Mouse (Mus musculus) stomach, embryonic 16.5 days (tissue): ENCODE measurements around the gene Mpped2. TPM values are rescaled to one million over a fixed set of nuclear protein-coding genes. Genes with fewer than 3 reads are reported as not detected.

Experiments
- ATAC-seq: fragments of 200-750 bp; cut with Nextera tagmentation; 2 replicates; pipeline ENCODE4 v1.8.0; 2017; ENCODE audit warnings: moderate number of reproducible peaks, moderate TSS enrichment; ENCODE audit not compliant: insufficient read depth, low FRiP score
- H3K27ac ChIP-seq: fragments of 300-500 bp; sonication (generic); 2 replicates; pipeline ENCODE4 v1.5.1; 2014; ENCODE audit warnings: low read length
- H3K27me3 ChIP-seq: fragments of 300-500 bp; sonication (generic); 2 replicates; pipeline ENCODE4 v1.6.1; 2014; ENCODE audit warnings: low read length, control low read depth, mixed read lengths; ENCODE audit not compliant: control insufficient read depth, insufficient read depth
- H3K36me3 ChIP-seq: fragments of 300-500 bp; sonication (generic); 2 replicates; pipeline ENCODE4 v1.6.1; 2014; ENCODE audit warnings: low read length; ENCODE audit not compliant: control insufficient read depth, insufficient read depth
- H3K4me1 ChIP-seq: fragments of 300-500 bp; sonication (generic); 2 replicates; pipeline ENCODE4 v1.6.1; 2014; ENCODE audit warnings: low read length, control low read depth, mixed read lengths; ENCODE audit not compliant: control insufficient read depth, insufficient read depth
- H3K4me2 ChIP-seq: fragments of 300-500 bp; sonication (generic); 2 replicates; pipeline ENCODE4 v1.6.1; 2014; ENCODE audit warnings: low read depth, low read length, mixed read lengths
- H3K4me3 ChIP-seq: fragments of 300-500 bp; sonication (generic); replicated peaks from 2 replicates; pipeline ENCODE4 v1.5.1; 2014; ENCODE audit warnings: mild to moderate bottlenecking, low read length
- H3K9ac ChIP-seq: fragments of 300-500 bp; sonication (generic); 2 replicates; pipeline ENCODE4 v1.6.1; 2014; ENCODE audit warnings: low read length
- H3K9me3 ChIP-seq: fragments of 300-500 bp; sonication (generic); replicated peaks from 2 replicates; pipeline ENCODE4 v1.6.1; 2016; ENCODE audit warnings: low read length, control low read depth; ENCODE audit not compliant: control insufficient read depth
- WGBS: fragments of 180-500 bp; shearing (Covaris S2); extraction: QIAGEN DNeasy Blood & Tissue Kit; methylation state at CpG from one replicate; pipeline ENCODE4 v1.1.7; 2014; 5-methylcytosine and 5-hydroxymethylcytosine counted together
- polyA plus RNA-seq: library from polyadenylated mRNA; unstranded; fragments of >200 nt; fragmentation: Nextera tagmentation; extraction: Ambion mirVana; gene quantifications from 2 replicates; pipeline ENCODE4 v1.2.1, GENCODE M21; 2015

Mpped2 gene
- polyA plus RNA-seq, 1 experiment from 2014 or later: 14.5 TPM

DNA sequence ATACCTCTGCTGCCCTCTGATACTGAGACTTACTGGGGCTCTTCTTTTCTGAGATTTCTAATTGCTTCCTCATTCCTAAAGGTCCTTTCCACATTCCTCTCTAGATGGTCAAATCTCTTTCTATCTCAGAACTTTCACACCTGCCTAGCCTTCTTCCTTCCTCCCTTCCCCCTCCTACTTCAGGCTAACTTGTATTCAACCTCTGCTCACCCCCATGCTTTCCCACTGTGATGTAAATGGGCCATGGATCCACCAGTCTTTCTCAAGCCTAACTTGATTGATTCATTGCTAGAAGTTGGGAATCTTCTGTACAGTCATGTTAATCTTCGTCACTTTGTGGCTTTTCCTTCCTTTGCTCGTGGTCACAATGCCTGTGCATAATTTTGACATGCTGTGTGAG is 15.6 kb upstream of the Mpped2 start:
- no peak for ATAC-seq
- H3K4me3 ChIP-seq: no peak overlapping the region
- H3K36me3 ChIP-seq: no peaks in the 10 kb centered on the region
- H3K27me3 ChIP-seq: no peaks in the 10 kb centered on the region
- 63% methylated on average over 2 of the region's 2 CpGs for WGBS
- H3K9ac ChIP-seq: no peak overlapping the region
- H3K4me1 ChIP-seq: no peaks in the 10 kb centered on the region
- H3K9me3 ChIP-seq: no peaks in the 10 kb centered on the region
- no peak overlapping the region for H3K4me2 ChIP-seq
- no peak overlapping the region for H3K27ac ChIP-seq

DNA sequence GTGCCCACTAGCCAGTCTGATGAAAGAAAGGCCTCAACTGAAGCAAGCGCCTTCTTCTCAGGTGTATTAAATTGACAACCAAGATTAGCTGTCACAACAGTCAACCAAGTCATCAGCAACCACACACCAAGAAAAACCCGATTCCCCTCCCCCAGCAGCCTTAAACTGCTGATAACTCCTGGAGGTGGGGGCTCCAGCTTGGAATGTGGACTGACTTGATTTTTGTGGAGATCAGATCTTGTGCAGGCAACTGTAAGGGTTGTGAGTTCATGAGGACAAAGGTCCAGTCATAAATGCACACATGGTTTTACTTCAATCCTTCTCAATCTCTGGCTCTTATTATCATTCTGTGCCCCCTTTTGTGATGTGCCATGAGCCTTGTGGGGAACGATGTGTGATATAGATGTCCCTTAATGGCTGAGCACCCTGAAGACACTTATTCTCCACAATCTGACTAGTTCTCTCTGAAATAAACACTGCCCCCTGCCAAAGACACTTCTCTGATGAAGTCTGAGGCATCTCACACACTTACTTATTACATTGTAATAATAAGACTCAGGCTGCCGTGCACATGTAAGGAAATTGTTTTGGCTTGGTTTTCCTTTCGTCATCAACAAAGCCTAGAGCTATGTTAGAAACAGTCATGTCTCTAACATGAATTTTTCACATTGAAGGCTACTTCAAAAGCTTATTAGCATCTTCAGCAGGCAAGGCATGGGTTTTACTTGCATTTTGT is 13.2 kb upstream of the Mpped2 start:
- 69% methylated on average over 5 of the region's 5 CpGs for WGBS
- Histone ChIP-seq H3K36me3 (no peaks in the 10 kb centered on the region), H3K4me3 (no peak overlapping the region), H3K4me2 (no peak overlapping the region), H3K9ac (no peak overlapping the region), H3K9me3 (no peaks in the 10 kb centered on the region), H3K4me1 (peaks cover 2% of the 10 kb centered on the region; the same call in 1 of the 2 replicates), H3K27ac (no peak overlapping the region), H3K27me3 (no peaks in the 10 kb centered on the region)
- no peak; the same call in 1 of the 2 replicates for ATAC-seq

DNA sequence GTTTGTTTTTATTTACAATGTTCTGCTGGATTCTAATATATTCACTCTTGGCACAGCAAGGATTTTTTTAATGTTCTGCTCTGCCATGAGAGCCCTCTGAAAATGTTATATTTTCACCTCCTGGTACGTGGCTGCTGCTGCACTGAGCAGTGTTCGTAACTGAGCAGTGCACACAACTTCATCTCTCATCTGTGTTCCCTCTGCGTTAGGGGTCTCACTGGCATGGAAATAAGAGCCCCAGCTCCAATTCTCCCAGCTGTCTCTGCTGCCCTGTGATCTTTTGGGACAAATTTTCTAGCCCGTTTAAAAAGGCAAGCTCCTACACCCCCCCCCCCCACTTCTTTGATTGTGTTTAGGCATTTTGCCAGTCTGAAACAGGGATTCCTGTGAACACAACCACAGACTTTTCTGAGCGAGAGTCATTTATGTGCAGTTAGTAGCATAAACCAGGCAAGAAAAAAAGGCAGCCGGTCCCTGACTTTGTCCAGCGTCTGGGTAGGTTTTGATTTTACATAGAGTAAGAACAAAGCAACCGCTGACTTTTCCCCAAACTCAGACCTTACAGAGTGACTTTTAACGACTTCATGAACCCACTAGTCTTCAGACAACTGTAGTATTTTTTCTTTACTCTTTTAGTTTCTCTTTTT is 9.8 kb upstream of the Mpped2 start:
- Histone ChIP-seq H3K27ac (no peak overlapping the region), H3K4me2 (peak overlapping the region; percentile 25; the same call in 1 of the 2 replicates)

DNA sequence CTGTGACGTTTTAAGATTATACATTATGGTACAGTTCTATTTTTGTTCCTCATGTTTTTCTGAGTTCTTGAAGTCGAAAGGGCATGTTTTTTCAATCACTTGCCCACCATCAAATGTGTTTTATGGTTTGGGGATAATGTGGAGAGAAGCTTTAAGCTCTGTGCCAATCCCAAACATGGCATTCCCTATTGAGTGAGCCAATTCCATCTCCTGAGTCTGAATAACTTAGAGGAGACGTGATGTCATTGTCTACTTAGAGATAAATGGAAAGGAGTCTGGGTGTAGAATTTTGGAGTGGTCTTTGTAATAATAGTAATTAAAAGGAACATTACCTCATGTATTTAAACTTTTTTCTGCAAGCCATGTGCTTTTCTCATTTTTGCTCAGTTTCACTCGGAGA is 9.2 kb upstream of the Mpped2 start:
- no peaks in the 10 kb centered on the region for H3K27me3 ChIP-seq
- 56% methylated on average over 4 of the region's 4 CpGs for WGBS
- no peak overlapping the region for H3K9ac ChIP-seq
- H3K4me2 ChIP-seq: 0 out of 2 replicates have a peak overlapping the region, but pooled peaks have one; percentile 25
- no peak for ATAC-seq
- H3K36me3 ChIP-seq: no peaks in the 10 kb centered on the region
- no peak overlapping the region for H3K4me3 ChIP-seq
- peaks cover 2% of the 10 kb centered on the region; the same call in 1 of the 2 replicates for H3K4me1 ChIP-seq
- H3K9me3 ChIP-seq: no peaks in the 10 kb centered on the region
- no peak overlapping the region for H3K27ac ChIP-seq

More for the DNA sequence above, 9.8 kb upstream of the Mpped2 start:
- WGBS: 40% methylated on average over 9 of the region's 9 CpGs
- Histone ChIP-seq H3K9me3 (no peaks in the 10 kb centered on the region), H3K4me3 (no peak overlapping the region), H3K27me3 (no peaks in the 10 kb centered on the region), H3K4me1 (peaks cover 2% of the 10 kb centered on the region; the same call in 1 of the 2 replicates), H3K9ac (peak overlapping the region; percentile 21; the same call in 1 of the 2 replicates), H3K36me3 (no peaks in the 10 kb centered on the region)
- ATAC-seq: no peak

DNA sequence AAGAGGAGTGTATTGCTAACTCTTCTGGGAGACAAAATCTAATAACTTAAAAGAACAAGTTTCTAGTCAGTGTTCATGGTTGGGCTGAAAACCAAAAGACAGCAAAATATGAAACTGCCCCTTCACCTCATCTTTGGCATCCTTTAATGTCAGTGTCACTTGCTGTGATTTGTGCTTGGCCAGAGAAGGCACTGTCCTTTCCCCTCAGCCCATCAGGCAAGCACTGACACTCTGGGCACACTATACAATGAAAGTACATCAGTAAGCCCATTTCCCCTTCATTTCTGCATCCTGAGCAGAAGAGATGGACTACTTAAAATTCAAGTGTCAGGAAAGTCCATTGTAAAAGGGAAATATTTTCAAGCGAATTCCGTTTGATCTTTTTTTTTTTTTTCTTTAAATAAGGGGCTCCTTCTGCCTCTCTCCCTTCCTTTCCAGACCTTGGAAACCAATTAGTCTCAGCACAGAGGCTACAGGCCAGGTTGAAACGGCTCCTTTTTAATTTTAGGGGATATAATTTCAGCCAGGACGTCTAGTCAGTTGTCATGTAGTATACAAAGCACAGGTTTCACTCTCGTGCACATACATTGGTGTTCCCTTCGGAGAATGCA is 1.2 kb upstream of the Mpped2 start:
- Histone ChIP-seq H3K27me3 (no peaks in the 10 kb centered on the region), H3K27ac (no peak overlapping the region), H3K4me3 (no peak overlapping the region), H3K36me3 (no peaks in the 10 kb centered on the region), H3K4me2 (no peak overlapping the region), H3K9ac (no peak overlapping the region), H3K4me1 (peaks cover 4% of the 10 kb centered on the region; the same call in 1 of the 2 replicates), H3K9me3 (no peaks in the 10 kb centered on the region)
- no peak for ATAC-seq
- WGBS: 26% methylated on average over 6 of the region's 6 CpGs

DNA sequence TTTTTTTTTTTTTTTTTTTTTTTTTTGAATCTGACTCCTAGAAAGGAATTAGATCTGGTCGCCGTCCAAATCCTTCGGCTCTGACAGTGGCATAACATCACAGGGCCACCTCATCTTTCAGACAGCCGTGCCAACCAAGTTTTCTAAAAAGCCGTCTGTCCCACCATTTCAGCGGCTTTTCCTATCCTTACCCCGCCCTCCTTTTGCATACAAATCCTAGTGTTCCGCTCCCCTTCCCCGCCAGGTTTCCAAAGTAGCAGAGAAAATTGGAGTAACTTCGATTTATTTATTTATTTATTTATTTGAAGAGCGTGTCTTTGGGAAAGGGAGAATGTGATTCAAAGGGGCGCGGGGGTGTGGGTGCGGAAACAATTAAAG is 675 bp upstream of the Mpped2 start:
- 7% methylated on average over 14 of the region's 14 CpGs for WGBS
- H3K27me3 ChIP-seq: no peaks in the 10 kb centered on the region
- peaks cover 4% of the 10 kb centered on the region; the same call in 1 of the 2 replicates for H3K4me1 ChIP-seq
- H3K27ac ChIP-seq: no peak overlapping the region
- no peaks in the 10 kb centered on the region for H3K9me3 ChIP-seq
- H3K36me3 ChIP-seq: no peaks in the 10 kb centered on the region
- peak overlapping the region; percentile 77 for H3K4me3 ChIP-seq
- peak overlapping the region; percentile 84 for H3K4me2 ChIP-seq
- H3K9ac ChIP-seq: no peak overlapping the region
- no peak for ATAC-seq

DNA sequence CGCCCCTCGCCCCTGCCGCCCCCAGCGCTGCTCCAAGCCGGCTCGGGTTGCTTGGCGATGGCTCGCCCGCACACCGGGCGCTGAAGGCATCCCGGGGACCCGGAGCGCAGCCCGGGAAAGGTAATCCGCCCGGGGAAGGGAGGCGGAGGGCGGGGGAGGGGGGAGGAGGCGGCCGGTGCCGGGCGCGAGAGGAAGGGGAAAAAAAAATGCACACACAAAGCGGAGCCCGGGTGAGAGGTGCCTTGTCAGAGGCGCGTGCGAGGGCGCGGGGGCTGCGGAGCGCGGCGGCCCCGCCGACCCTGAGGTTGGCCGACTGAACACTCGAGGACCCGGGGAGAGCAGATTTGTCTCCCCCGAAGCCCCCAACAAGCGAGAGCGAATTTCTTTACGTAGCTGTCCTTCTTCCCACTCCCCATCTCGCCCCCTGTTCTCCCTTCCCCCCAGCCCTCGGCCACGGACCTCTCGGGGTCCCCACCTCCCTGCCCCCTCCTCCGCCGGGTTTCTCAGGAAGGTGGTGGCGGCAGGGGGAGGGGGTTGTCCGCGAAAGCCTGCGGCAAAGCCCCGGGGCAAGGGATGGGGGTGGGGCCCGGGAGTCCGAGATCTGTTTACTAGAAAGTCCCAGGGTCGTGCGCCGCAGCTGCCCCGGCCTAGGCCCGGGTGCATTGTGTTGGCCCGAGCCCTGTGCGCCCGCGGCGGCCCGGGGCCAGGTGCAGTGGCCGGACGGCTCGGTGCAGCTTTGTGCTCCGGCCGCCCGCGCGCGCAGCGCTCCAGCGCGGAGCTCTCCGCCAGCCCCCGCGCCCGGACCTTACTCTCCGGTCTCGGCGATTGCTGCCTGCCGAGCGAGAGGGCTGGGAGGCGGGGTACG is 865 bp downstream of the Mpped2 start:
- ATAC-seq: peak; percentile 75
- H3K9ac ChIP-seq: peak overlapping the region; percentile 86
- H3K9me3 ChIP-seq: no peaks in the 10 kb centered on the region
- no peaks in the 10 kb centered on the region for H3K27me3 ChIP-seq
- H3K4me3 ChIP-seq: peak overlapping the region; percentile 77
- under 1% methylated on average over 84 of the region's 91 CpGs for WGBS
- H3K36me3 ChIP-seq: no peaks in the 10 kb centered on the region
- H3K27ac ChIP-seq: peak overlapping the region; percentile 68
- H3K4me2 ChIP-seq: peak overlapping the region; percentile 84
- H3K4me1 ChIP-seq: peaks cover 4% of the 10 kb centered on the region; the same call in 1 of the 2 replicates

DNA sequence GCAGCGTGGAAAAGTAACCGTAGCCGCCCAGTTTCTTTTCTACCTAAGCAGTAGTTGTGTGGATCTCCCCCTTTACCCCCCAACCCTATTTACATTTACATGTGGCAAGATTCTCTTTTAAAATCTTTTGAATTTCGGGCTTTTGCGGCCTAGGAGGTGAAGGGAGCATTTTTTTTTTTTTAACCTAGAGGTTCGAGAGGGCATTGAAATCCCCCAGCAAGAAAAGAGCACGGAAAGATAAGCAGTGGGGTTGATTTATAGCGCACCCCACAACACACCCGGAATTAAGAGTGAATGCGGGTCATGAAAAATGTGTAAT is 1.5 kb downstream of the Mpped2 start:
- H3K9ac ChIP-seq: peak overlapping the region; percentile 86
- peak overlapping the region; percentile 84 for H3K4me2 ChIP-seq
- under 1% methylated on average over 10 of the region's 10 CpGs for WGBS
- H3K27me3 ChIP-seq: no peaks in the 10 kb centered on the region
- no peaks in the 10 kb centered on the region for H3K9me3 ChIP-seq
- H3K4me3 ChIP-seq: peak overlapping the region; percentile 77
- H3K4me1 ChIP-seq: peaks cover 4% of the 10 kb centered on the region; the same call in 1 of the 2 replicates
- H3K27ac ChIP-seq: peak overlapping the region; percentile 68
- H3K36me3 ChIP-seq: no peaks in the 10 kb centered on the region
- ATAC-seq: no peak
